Mouse (Mus musculus) lung, embryonic 14.5 days (tissue): ENCODE data around the gene Mrps34. TPM values are rescaled to one million over a fixed set of nuclear protein-coding genes. Genes with fewer than 3 reads are reported as not detected.

Source experiments
- ATAC-seq: fragments of 200-750 bp; cut with Nextera tagmentation; 2 replicates; pipeline ENCODE4 v1.8.0; 2017; ENCODE audit warnings: mild to moderate bottlenecking, moderate TSS enrichment, moderate library complexity; ENCODE audit not compliant: insufficient read depth
- DNase-seq: peaks from one replicate; pipeline ENCODE4 v3.0.0-alpha.2; 2015
- H3K27ac ChIP-seq: fragments of 300-500 bp; sonication (generic); 2 replicates; pipeline ENCODE4 v1.5.1; 2014; ENCODE audit warnings: low read depth, mild to moderate bottlenecking, moderate library complexity
- H3K27me3 ChIP-seq: fragments of 300-500 bp; sonication (generic); 2 replicates; pipeline ENCODE4 v1.6.1; 2014; ENCODE audit warnings: low read length, control low read depth; ENCODE audit not compliant: insufficient read depth
- H3K36me3 ChIP-seq: fragments of 300-500 bp; sonication (generic); 2 replicates; pipeline ENCODE4 v1.6.1; 2014; ENCODE audit warnings: control low read depth; ENCODE audit not compliant: insufficient read depth
- H3K4me1 ChIP-seq: fragments of 300-500 bp; sonication (generic); 2 replicates; pipeline ENCODE4 v1.6.1; 2014; ENCODE audit warnings: antibody characterized with exemption, control low read depth; ENCODE audit not compliant: insufficient read depth
- H3K4me2 ChIP-seq: fragments of 300-500 bp; sonication (generic); 2 replicates; pipeline ENCODE4 v1.6.1; 2014; ENCODE audit warnings: mild to moderate bottlenecking
- H3K4me3 ChIP-seq: fragments of 300-500 bp; sonication (generic); 2 replicates; pipeline ENCODE4 v1.5.1; 2014; ENCODE audit warnings: low read depth, low read length
- H3K9ac ChIP-seq: fragments of 300-500 bp; sonication (generic); 2 replicates; pipeline ENCODE4 v1.6.1; 2014
- H3K9me3 ChIP-seq: fragments of 300-500 bp; sonication (generic); 2 replicates; pipeline ENCODE4 v1.6.1; 2016; ENCODE audit warnings: low read depth, low read length, control low read depth
- CTCF ChIP-seq: IDR thresholded peaks from 2 replicates; pipeline ENCODE4 v1.5.1; 2016; ENCODE audit warnings: antibody characterized with exemption, low read depth
- WGBS: fragments of 180-500 bp; shearing (Covaris S2); extraction: QIAGEN DNeasy Blood & Tissue Kit; methylation state at CpG from one replicate; pipeline ENCODE4 v1.1.7; 2014; 5-methylcytosine and 5-hydroxymethylcytosine counted together
- polyA plus RNA-seq: library from polyadenylated mRNA; unstranded; fragments of >200 nt; fragmentation: Nextera tagmentation; extraction: Ambion mirVana; gene quantifications from 2 replicates; pipeline ENCODE4 v1.2.1, GENCODE M21; 2014

Mrps34 gene
- polyA plus RNA-seq, 1 experiment from 2014 or later, result 93.7 TPM

- Histone ChIP-seq H3K36me3 (peaks cover 69% of the 10 kb centered on the region), H3K4me1 (peaks cover 4% of the 10 kb centered on the region), H3K4me2 (peak overlapping the region; percentile 96), H3K27me3 (no peaks in the 10 kb centered on the region), H3K9me3 (no peaks in the 10 kb centered on the region), H3K9ac (peak overlapping the region; percentile 82), H3K27ac (peak overlapping the region; percentile 21), H3K4me3 (peak overlapping the region; percentile 90)
- TF ChIP-seq CTCF, result no peak
- 9% methylated on average over 31 of the region's 31 CpGs for WGBS
- no peak for DNase-seq
- ATAC-seq, result peak; percentile 9
Observed at GRCm38 (mm10) chr17:24894061-24894994, 588 bp upstream of the Mrps34 start.

GRCm38 (mm10) chr17:24895571-24896240 is 790 bp downstream of the Mrps34 start:
- peaks cover 70% of the 10 kb centered on the region for H3K36me3 ChIP-seq

DNA sequence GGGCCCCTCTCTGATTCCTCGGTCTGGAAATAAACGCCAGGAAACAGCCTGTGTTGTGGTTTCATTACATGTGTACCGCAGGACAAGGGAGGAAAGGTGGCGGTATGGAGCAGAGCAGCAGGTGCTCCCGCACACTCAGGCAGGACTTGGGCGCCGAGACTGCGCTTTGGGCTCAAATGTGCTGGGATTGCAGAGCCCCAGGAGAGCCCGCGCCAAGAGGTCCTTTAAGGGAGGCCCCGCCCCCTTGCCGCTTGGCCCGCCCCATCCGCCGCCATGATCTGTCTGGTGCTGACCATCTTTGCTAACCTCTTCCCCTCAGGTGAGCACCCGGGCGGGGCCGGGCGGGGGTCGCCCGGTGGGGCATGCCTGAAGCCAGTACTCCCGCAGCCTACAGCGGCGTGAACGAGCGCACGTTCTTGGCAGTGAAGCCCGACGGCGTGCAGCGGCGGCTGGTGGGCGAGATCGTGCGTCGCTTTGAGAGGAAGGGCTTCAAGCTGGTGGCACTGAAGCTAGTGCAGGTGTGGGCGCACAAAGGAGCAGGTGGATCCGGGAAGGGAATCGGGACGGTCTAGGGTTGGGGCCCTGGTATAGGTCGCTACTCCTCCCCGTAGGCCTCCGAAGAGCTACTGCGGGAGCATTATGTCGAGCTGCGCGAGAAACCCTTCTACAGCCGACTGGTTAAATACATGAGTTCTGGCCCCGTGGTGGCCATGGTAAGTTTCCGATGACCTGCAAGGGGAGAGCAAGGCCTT is 1.5 kb downstream of the Mrps34 start, which contains the start of gene Nme3:
Gene Nme3 (plus strand): TSS at position 260 of the 752 bp plus-strand sequence.
- peak within 1 kb of the TSS; percentile 96 for H3K4me2 ChIP-seq
- TF ChIP-seq CTCF, result peak; percentile 36
- ATAC-seq (peak; percentile 82), DNase-seq (peak; percentile 83)
- peak within 1 kb of the TSS; percentile 82 for H3K27ac ChIP-seq
- H3K4me1 ChIP-seq, result peaks cover 4% of the 10 kb centered on the region
- 1% methylated on average over 50 of the region's 50 CpGs for WGBS
- peaks cover 70% of the 10 kb centered on the region for H3K36me3 ChIP-seq
- peak within 1 kb of the TSS; percentile 82 for H3K9ac ChIP-seq
- H3K9me3 ChIP-seq, result no peaks in the 10 kb centered on the region
- no peaks in the 10 kb centered on the region for H3K27me3 ChIP-seq
- peak within 1 kb of the TSS; percentile 90 for H3K4me3 ChIP-seq

More at GRCm38 (mm10) chr17:24895571-24896240, 790 bp downstream of the Mrps34 start:
- ATAC-seq (no peak; the same call in 1 of the 2 replicates), DNase-seq (no peak)
- WGBS, result 9% methylated on average over 23 of the region's 23 CpGs
- Histone ChIP-seq H3K27me3 (no peaks in the 10 kb centered on the region), H3K9me3 (no peaks in the 10 kb centered on the region), H3K4me1 (peaks cover 4% of the 10 kb centered on the region), H3K9ac (peak overlapping the region; percentile 82), H3K4me2 (peak overlapping the region; percentile 96), H3K27ac (peak overlapping the region; percentile 82), H3K4me3 (peak overlapping the region; percentile 90)
- no peak for TF ChIP-seq CTCF

- ATAC-seq, result no peak
- H3K27ac ChIP-seq, result peak overlapping the region; percentile 58; the same call in 1 of the 2 replicates
- no peaks in the 10 kb centered on the region for H3K9me3 ChIP-seq
- no peak for DNase-seq
- H3K4me2 ChIP-seq, result peak overlapping the region; percentile 96
- peaks cover 70% of the 10 kb centered on the region for H3K36me3 ChIP-seq
- H3K4me1 ChIP-seq, result peaks cover 4% of the 10 kb centered on the region
- H3K9ac ChIP-seq, result peak overlapping the region; percentile 82
- H3K27me3 ChIP-seq, result no peaks in the 10 kb centered on the region
- peak overlapping the region; percentile 90 for H3K4me3 ChIP-seq
- 26% methylated on average over 11 of the region's 11 CpGs for WGBS
- no peak for TF ChIP-seq CTCF
Observed at GRCm38 (mm10) chr17:24896993-24897269, 2.0 kb downstream of the Mrps34 start.

GRCm38 (mm10) chr17:24897600-24897999 is 2.7 kb downstream of the Mrps34 start:
- Histone ChIP-seq H3K4me1 (peaks cover 4% of the 10 kb centered on the region), H3K9ac (peak overlapping the region; percentile 82; the same call in 1 of the 2 replicates), H3K36me3 (peaks cover 70% of the 10 kb centered on the region), H3K4me3 (peak overlapping the region; percentile 90), H3K9me3 (no peaks in the 10 kb centered on the region), H3K4me2 (peak overlapping the region; percentile 96), H3K27me3 (no peaks in the 10 kb centered on the region), H3K27ac (no peak overlapping the region)
- DNase-seq, result no peak
- WGBS, result 58% methylated on average over 4 of the region's 4 CpGs
- TF ChIP-seq CTCF, result no peak
- ATAC-seq, result no peak

DNA sequence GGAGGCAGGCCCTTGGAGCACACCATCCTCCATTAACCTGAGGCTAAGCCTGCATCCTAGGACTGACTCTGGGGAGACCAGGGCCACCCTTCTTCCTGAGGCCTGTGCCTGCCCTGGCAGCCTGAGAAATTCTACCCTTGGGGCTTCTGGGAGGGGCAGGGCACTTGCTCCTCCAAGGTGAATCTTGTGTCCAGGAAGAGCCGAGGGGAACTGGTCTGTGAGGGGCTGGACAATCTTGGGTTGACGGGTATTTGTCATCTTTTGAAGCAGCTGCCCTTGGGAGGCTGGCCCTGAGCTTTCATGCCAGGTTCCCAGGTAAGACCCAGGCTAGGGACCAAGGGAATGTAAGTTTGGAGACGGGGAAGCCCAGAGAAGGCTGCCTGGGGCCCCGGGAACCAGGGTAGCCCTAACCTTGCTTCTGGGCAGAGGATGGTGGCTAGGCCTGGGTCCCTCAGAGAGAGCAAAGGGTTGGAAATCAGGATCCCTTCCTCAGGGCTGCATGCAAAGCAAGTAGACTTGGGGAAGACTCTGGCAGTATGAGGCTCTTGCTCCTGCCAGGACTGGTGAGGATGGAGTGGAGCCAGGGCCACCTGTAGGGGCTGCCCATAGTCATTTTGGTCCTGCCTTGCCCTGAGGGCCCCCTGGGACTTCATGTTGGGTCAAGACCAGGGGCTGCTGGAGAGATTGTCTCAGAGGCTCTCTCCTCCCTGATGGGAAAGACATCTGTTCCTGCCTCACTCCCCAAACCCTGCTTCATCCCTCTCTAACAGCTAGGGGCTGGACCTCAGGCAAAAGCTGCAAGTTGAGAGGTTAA is 3.3 kb downstream of the Mrps34 start:
- no peak for DNase-seq
- Histone ChIP-seq H3K36me3 (peaks cover 70% of the 10 kb centered on the region), H3K4me3 (peak overlapping the region; percentile 90; the same call in 1 of the 2 replicates), H3K9me3 (no peaks in the 10 kb centered on the region), H3K4me2 (no peak overlapping the region), H3K4me1 (peaks cover 4% of the 10 kb centered on the region), H3K9ac (no peak overlapping the region), H3K27ac (no peak overlapping the region), H3K27me3 (no peaks in the 10 kb centered on the region)
- TF ChIP-seq CTCF, result no peak
- 71% methylated on average over 4 of the region's 4 CpGs for WGBS
- ATAC-seq, result no peak
